Mouse (Mus musculus): ENCODE measurements around the gene Btbd9. TPM values are rescaled to one million over a fixed set of nuclear protein-coding genes. Genes with fewer than 3 reads are reported as not detected.

Gene Btbd9
- polyA plus RNA-seq, 1 experiment, result 21.3 TPM

DNA sequence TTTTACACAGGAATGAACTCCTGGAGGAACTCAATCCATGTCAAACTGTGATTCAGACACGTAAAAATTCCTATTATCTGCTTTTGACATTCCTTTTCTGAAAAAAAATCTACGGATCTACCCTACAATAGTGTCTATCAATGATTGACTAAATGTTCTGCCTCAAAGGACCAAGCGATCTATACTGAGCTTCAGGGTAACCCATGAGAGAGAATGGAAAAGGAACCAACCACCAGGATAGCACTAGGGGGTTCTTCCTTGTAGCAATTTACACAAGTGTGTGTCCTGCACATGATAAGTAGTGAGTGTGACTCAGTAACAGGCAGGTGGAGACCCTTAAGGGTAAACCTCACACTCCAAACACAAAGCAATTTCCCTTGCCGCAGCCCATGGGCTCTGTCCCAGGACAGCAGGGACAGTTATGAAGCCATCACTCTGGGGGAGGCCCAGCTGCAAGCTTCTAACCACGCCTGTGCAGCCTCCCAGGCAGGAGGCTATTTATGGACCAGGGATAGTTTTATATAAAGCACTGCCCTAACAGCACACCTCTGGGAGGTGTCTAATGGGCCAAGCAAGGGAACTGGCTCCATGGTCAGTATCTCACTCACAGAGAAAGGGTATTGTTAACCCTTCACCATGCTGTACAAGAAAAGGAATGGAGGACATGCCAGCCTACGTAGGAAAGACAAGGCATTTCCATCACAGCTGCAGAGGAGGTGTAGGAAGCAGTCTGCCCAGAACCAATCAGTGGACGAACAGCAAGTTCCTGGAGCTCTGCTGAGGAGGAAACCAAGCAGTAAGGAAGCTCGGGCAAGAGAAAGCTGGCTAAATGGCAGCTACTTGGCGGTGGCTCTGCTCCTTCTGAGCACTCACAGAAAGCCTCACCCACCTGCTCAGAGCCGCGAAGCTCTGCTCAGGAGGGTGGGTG, 306.9 kb downstream of the Btbd9 start:
- H3K4me3 ChIP-seq, result no peak overlapping the region
- TF ChIP-seq MAX (IDR thresholded peaks at IDR 0.05; ENCODE audit: low read depth), result no peak
- TF ChIP-seq SRF (IDR thresholded peaks at IDR 0.05; ENCODE audit: control insufficient read depth, insufficient read length, low read depth), result no peak
- TF ChIP-seq POLR2AphosphoS2 (IDR thresholded peaks at IDR 0.05; ENCODE audit: insufficient read length, low read depth), result no peak
- TF ChIP-seq TCF12 (IDR thresholded peaks at IDR 0.05; ENCODE audit: insufficient read depth, poor library complexity, severe bottlenecking), result no peak
- no peak for TF ChIP-seq TCF3 (IDR thresholded peaks at IDR 0.05; ENCODE audit: insufficient read length, low read depth)
- no peak for TF ChIP-seq REST (IDR thresholded peaks at IDR 0.05; ENCODE audit: insufficient read depth, insufficient read length)
- no peak overlapping the region for H3ac ChIP-seq (ENCODE audit: control insufficient read depth, insufficient read length)
- no peaks in the 10 kb centered on the region for H3K36me3 ChIP-seq (ENCODE audit: control insufficient read depth, insufficient read depth)
- H3K4me2 ChIP-seq (ENCODE audit: low read depth), result no peak overlapping the region
- H3K79me2 ChIP-seq (ENCODE audit: control insufficient read depth, insufficient read depth), result no peaks in the 10 kb centered on the region
- no peaks in the 10 kb centered on the region for H3K27me3 ChIP-seq (ENCODE audit: control insufficient read depth, insufficient read depth, insufficient read length)

DNA sequence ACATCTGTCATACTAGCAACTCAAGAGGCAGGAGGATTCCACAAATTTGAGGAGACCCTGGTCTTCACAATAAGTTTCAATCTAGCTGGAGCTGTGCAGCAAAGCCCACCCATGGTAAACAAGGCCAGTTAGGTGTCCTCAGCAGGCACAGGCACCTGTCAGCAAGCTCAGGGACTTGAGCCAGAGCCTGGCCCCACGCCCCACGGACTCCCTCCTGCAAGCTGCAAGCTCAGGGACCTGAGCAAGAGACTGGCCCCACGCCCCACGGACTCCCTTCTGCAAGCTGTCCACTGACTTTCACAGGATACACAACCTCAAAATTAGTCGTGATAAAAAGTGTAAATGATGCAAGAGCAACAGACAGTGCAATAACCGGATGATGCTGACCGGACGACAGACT, 307.8 kb downstream of the Btbd9 start:
- Histone ChIP-seq H3ac (ENCODE audit: control insufficient read depth, insufficient read length) (no peak overlapping the region), H3K79me2 (ENCODE audit: control insufficient read depth, insufficient read depth) (no peaks in the 10 kb centered on the region), H3K4me3 (no peak overlapping the region), H3K4me2 (ENCODE audit: low read depth) (no peak overlapping the region), H3K36me3 (ENCODE audit: control insufficient read depth, insufficient read depth) (no peaks in the 10 kb centered on the region), H3K27me3 (ENCODE audit: control insufficient read depth, insufficient read depth, insufficient read length) (no peaks in the 10 kb centered on the region)
- TF ChIP-seq TCF12 (IDR thresholded peaks at IDR 0.05; ENCODE audit: insufficient read depth, poor library complexity, severe bottlenecking) (no peak), REST (IDR thresholded peaks at IDR 0.05; ENCODE audit: insufficient read depth, insufficient read length) (no peak), MYOG (IDR thresholded peaks at IDR 0.05; ENCODE audit: control insufficient read depth in 1 of 3, insufficient read depth in 1 of 3, insufficient read length in 2 of 3, low read depth in 2 of 3) (no peak), POLR2AphosphoS2 (IDR thresholded peaks at IDR 0.05; ENCODE audit: insufficient read length, low read depth) (no peak), E2F4 (IDR thresholded peaks at IDR 0.05; ENCODE audit: insufficient read depth) (no peak), USF1 (IDR thresholded peaks at IDR 0.05; ENCODE audit: low read depth) (no peak), MAX (IDR thresholded peaks at IDR 0.05; ENCODE audit: low read depth) (no peak), POLR2A (IDR thresholded peaks at IDR 0.05; ENCODE audit: insufficient read length, low read depth) (no peak), SRF (IDR thresholded peaks at IDR 0.05; ENCODE audit: control insufficient read depth, insufficient read length, low read depth) (no peak)

DNA sequence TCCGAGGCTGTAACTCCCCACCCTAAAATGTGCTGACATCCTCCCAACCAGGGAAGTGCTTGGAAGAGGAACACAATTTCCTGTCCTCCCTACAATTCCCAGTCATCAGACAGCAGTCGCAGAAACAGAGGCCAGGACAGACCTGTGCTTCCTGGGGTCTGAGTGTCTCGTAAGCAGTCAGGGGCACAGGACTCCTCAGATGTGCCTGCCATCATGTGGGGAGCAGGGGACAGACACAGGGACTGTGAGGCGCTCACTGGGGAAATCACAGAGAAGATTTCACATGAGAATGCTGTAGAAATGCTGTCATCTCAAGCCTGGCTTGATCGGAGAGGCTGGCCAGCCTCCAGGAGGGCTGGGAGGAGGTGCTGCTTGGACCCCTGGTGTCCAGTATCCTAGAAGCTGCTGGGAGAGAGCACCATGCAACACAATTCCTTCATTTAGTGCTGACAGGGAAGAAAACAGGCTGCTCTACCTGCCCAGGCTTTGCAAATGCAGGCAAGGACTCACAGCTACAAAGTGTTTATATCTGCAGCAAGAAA, 308.8 kb downstream of the Btbd9 start:
- Histone ChIP-seq H3K4me2 (ENCODE audit: low read depth) (no peak overlapping the region), H3ac (ENCODE audit: control insufficient read depth, insufficient read length) (no peak overlapping the region), H3K27me3 (ENCODE audit: control insufficient read depth, insufficient read depth, insufficient read length) (no peaks in the 10 kb centered on the region), H3K79me2 (ENCODE audit: control insufficient read depth, insufficient read depth) (no peaks in the 10 kb centered on the region), H3K36me3 (ENCODE audit: control insufficient read depth, insufficient read depth) (no peaks in the 10 kb centered on the region), H3K4me3 (no peak overlapping the region)
- TF ChIP-seq POLR2A (IDR thresholded peaks at IDR 0.05; ENCODE audit: insufficient read length, low read depth) (no peak), USF1 (IDR thresholded peaks at IDR 0.05; ENCODE audit: low read depth) (no peak), TCF12 (IDR thresholded peaks at IDR 0.05; ENCODE audit: insufficient read depth, poor library complexity, severe bottlenecking) (no peak), REST (IDR thresholded peaks at IDR 0.05; ENCODE audit: insufficient read depth, insufficient read length) (no peak), MYOD1 (IDR thresholded peaks at IDR 0.05; ENCODE audit: control insufficient read depth in 1 of 3, insufficient read length in 2 of 3, low read depth in 2 of 3) (no peak), CEBPB (IDR thresholded peaks at IDR 0.05; ENCODE audit: insufficient read depth, poor library complexity, severe bottlenecking) (no peak)

DNA sequence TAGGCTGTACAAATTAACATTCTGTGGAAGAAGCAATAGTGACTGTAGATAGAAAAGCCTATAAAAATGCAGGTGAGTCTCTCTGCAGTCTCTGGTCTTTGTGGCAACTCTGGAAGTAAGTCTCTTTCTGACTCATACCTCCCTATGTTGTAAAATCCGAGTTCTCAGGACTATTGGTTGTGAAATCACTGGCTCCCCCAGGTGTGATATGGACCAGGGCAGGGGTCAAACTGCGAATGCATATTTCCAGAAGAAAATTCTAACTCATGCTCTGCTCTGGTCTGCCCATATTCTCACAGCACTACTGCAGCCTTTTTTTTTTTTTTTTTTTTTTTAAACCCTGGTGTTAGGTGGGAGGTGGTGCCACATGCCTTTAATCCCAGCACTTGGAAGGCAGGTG, 312.8 kb downstream of the Btbd9 start:
- no peaks in the 10 kb centered on the region for H3K27me3 ChIP-seq (ENCODE audit: control insufficient read depth, insufficient read depth, insufficient read length)
- TF ChIP-seq MYOD1 (IDR thresholded peaks at IDR 0.05; ENCODE audit: control insufficient read depth in 1 of 3, insufficient read length in 2 of 3, low read depth in 2 of 3) (no peak), POLR2A (IDR thresholded peaks at IDR 0.05; ENCODE audit: insufficient read length, low read depth) (no peak), MYOG (IDR thresholded peaks at IDR 0.05; ENCODE audit: control insufficient read depth in 1 of 3, insufficient read depth in 1 of 3, insufficient read length in 2 of 3, low read depth in 2 of 3) (no peak), USF1 (IDR thresholded peaks at IDR 0.05; ENCODE audit: low read depth) (no peak), MAX (IDR thresholded peaks at IDR 0.05; ENCODE audit: low read depth) (no peak), TCF12 (IDR thresholded peaks at IDR 0.05; ENCODE audit: insufficient read depth, poor library complexity, severe bottlenecking) (no peak), REST (IDR thresholded peaks at IDR 0.05; ENCODE audit: insufficient read depth, insufficient read length) (no peak), E2F4 (IDR thresholded peaks at IDR 0.05; ENCODE audit: insufficient read depth) (no peak), CEBPB (IDR thresholded peaks at IDR 0.05; ENCODE audit: insufficient read depth, poor library complexity, severe bottlenecking) (no peak), SRF (IDR thresholded peaks at IDR 0.05; ENCODE audit: control insufficient read depth, insufficient read length, low read depth) (no peak), POLR2AphosphoS2 (IDR thresholded peaks at IDR 0.05; ENCODE audit: insufficient read length, low read depth) (no peak), TCF3 (IDR thresholded peaks at IDR 0.05; ENCODE audit: insufficient read length, low read depth) (no peak)
- no peak overlapping the region for H3K4me2 ChIP-seq (ENCODE audit: low read depth)
- no peaks in the 10 kb centered on the region for H3K79me2 ChIP-seq (ENCODE audit: control insufficient read depth, insufficient read depth)
- no peak overlapping the region for H3ac ChIP-seq (ENCODE audit: control insufficient read depth, insufficient read length)
- H3K36me3 ChIP-seq (ENCODE audit: control insufficient read depth, insufficient read depth), result no peaks in the 10 kb centered on the region
- no peak overlapping the region for H3K4me3 ChIP-seq

DNA sequence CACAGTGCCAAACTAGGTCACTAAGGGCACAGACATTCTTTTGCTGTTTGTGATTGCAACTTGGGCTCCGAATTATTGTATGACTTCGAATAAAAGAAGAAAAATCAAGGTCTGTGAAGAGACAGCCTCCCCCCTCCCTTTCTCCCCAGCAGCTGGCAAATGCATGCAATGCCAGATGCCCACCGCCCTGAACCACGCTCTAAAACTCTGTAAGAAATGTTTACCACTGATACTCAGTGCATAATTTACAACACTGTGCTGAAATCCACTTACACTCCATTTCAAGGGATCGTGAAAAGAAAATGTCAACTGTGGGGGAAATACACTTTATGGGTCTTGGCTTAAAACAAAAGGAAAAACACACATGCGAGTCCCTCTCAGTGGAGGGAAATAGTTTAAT, 313.3 kb downstream of the Btbd9 start:
- H3ac ChIP-seq (ENCODE audit: control insufficient read depth, insufficient read length), result no peak overlapping the region

More for the DNA sequence above, 313.3 kb downstream of the Btbd9 start:
- Histone ChIP-seq H3K4me3 (no peak overlapping the region), H3K27me3 (ENCODE audit: control insufficient read depth, insufficient read depth, insufficient read length) (no peaks in the 10 kb centered on the region), H3K4me2 (ENCODE audit: low read depth) (no peak overlapping the region), H3K36me3 (ENCODE audit: control insufficient read depth, insufficient read depth) (no peaks in the 10 kb centered on the region), H3K79me2 (ENCODE audit: control insufficient read depth, insufficient read depth) (no peaks in the 10 kb centered on the region)
- TF ChIP-seq CEBPB (IDR thresholded peaks at IDR 0.05; ENCODE audit: insufficient read depth, poor library complexity, severe bottlenecking) (no peak), TCF3 (IDR thresholded peaks at IDR 0.05; ENCODE audit: insufficient read length, low read depth) (no peak), MYOD1 (IDR thresholded peaks at IDR 0.05; ENCODE audit: control insufficient read depth in 1 of 3, insufficient read length in 2 of 3, low read depth in 2 of 3) (no peak), MAX (IDR thresholded peaks at IDR 0.05; ENCODE audit: low read depth) (no peak), SRF (IDR thresholded peaks at IDR 0.05; ENCODE audit: control insufficient read depth, insufficient read length, low read depth) (no peak), E2F4 (IDR thresholded peaks at IDR 0.05; ENCODE audit: insufficient read depth) (no peak), POLR2AphosphoS2 (IDR thresholded peaks at IDR 0.05; ENCODE audit: insufficient read length, low read depth) (no peak), MYOG (IDR thresholded peaks at IDR 0.05; ENCODE audit: control insufficient read depth in 1 of 3, insufficient read depth in 1 of 3, insufficient read length in 2 of 3, low read depth in 2 of 3) (no peak), POLR2A (IDR thresholded peaks at IDR 0.05; ENCODE audit: insufficient read length, low read depth) (no peak), REST (IDR thresholded peaks at IDR 0.05; ENCODE audit: insufficient read depth, insufficient read length) (no peak), TCF12 (IDR thresholded peaks at IDR 0.05; ENCODE audit: insufficient read depth, poor library complexity, severe bottlenecking) (no peak)
